Mouse (Mus musculus): ENCODE measurements around the gene Kcnk10. TPM values are rescaled to one million over a fixed set of nuclear protein-coding genes. Genes with fewer than 3 reads are reported as not detected.

Gene Kcnk10
- polyA plus RNA-seq, 1 experiment from 2014 or later = 0.79 TPM

GRCm38 (mm10) chr12:98535494-98535901, 42.6 kb downstream of the Kcnk10 start:
- WGBS = 83% methylated on average over 9 of the region's 9 CpGs
- Histone ChIP-seq H3K9me3 (replicated peaks; ENCODE audit: control insufficient read depth, low read length) (no peaks in the 10 kb centered on the region), H3K4me2 (ENCODE audit: low read depth, low read length) (no peak overlapping the region), H3K36me3 (ENCODE audit: control insufficient read depth, insufficient read depth, low read length) (no peaks in the 10 kb centered on the region), H3K27ac (ENCODE audit: low read length) (no peak overlapping the region), H3K9ac (ENCODE audit: low read length) (no peak overlapping the region), H3K4me1 (ENCODE audit: control insufficient read depth, insufficient read depth, low read length) (no peaks in the 10 kb centered on the region), H3K27me3 (ENCODE audit: control insufficient read depth, insufficient read depth, low read length) (no peaks in the 10 kb centered on the region), H3K4me3 (replicated peaks; ENCODE audit: low read length) (no peak overlapping the region)
- ATAC-seq (ENCODE audit: insufficient read depth, low FRiP score) = no peak

- Histone ChIP-seq H3K4me3 (replicated peaks; ENCODE audit: low read length) (no peak overlapping the region), H3K27me3 (ENCODE audit: control insufficient read depth, insufficient read depth, low read length) (no peaks in the 10 kb centered on the region), H3K4me1 (ENCODE audit: control insufficient read depth, insufficient read depth, low read length) (no peaks in the 10 kb centered on the region), H3K4me2 (ENCODE audit: low read depth, low read length) (no peak overlapping the region), H3K27ac (ENCODE audit: low read length) (no peak overlapping the region), H3K36me3 (ENCODE audit: control insufficient read depth, insufficient read depth, low read length) (no peaks in the 10 kb centered on the region), H3K9me3 (replicated peaks; ENCODE audit: control insufficient read depth, low read length) (no peaks in the 10 kb centered on the region), H3K9ac (ENCODE audit: low read length) (no peak overlapping the region)
- 80% methylated on average over 8 of the region's 8 CpGs for whole genome bisulfite sequencing
- ATAC-seq (ENCODE audit: insufficient read depth, low FRiP score) = peak; percentile 59; the same call in 1 of the 2 replicates
Measured at GRCm38 (mm10) chr12:98528635-98529034, 49.5 kb downstream of the Kcnk10 start.

GRCm38 (mm10) chr12:98525361-98525760, 52.7 kb downstream of the Kcnk10 start:
- no peaks in the 10 kb centered on the region for H3K36me3 ChIP-seq (ENCODE audit: control insufficient read depth, insufficient read depth, low read length)
- H3K27ac ChIP-seq (ENCODE audit: low read length) = no peak overlapping the region
- no peak overlapping the region for H3K9ac ChIP-seq (ENCODE audit: low read length)
- no peak for ATAC-seq (ENCODE audit: insufficient read depth, low FRiP score)
- no peak overlapping the region for H3K4me3 ChIP-seq (replicated peaks; ENCODE audit: low read length)
- H3K27me3 ChIP-seq (ENCODE audit: control insufficient read depth, insufficient read depth, low read length) = no peaks in the 10 kb centered on the region
- H3K9me3 ChIP-seq (replicated peaks; ENCODE audit: control insufficient read depth, low read length) = no peaks in the 10 kb centered on the region
- H3K4me1 ChIP-seq (ENCODE audit: control insufficient read depth, insufficient read depth, low read length) = no peaks in the 10 kb centered on the region
- no peak overlapping the region for H3K4me2 ChIP-seq (ENCODE audit: low read depth, low read length)
- WGBS = 81% methylated on average over 8 of the region's 8 CpGs

- Histone ChIP-seq H3K27me3 (ENCODE audit: control insufficient read depth, insufficient read depth, low read length) (no peaks in the 10 kb centered on the region), H3K27ac (ENCODE audit: low read length) (no peak overlapping the region), H3K36me3 (ENCODE audit: control insufficient read depth, insufficient read depth, low read length) (no peaks in the 10 kb centered on the region), H3K9ac (ENCODE audit: low read length) (no peak overlapping the region), H3K9me3 (replicated peaks; ENCODE audit: control insufficient read depth, low read length) (no peaks in the 10 kb centered on the region), H3K4me2 (ENCODE audit: low read depth, low read length) (no peak overlapping the region), H3K4me3 (replicated peaks; ENCODE audit: low read length) (no peak overlapping the region), H3K4me1 (ENCODE audit: control insufficient read depth, insufficient read depth, low read length) (no peaks in the 10 kb centered on the region)
- ATAC-seq (ENCODE audit: insufficient read depth, low FRiP score) = no peak
- WGBS = 57% methylated on average over 13 of the region's 13 CpGs
Measured at GRCm38 (mm10) chr12:98524331-98525311, 53.5 kb downstream of the Kcnk10 start.

- Histone ChIP-seq H3K9me3 (replicated peaks; ENCODE audit: control insufficient read depth, low read length) (no peaks in the 10 kb centered on the region), H3K4me1 (ENCODE audit: control insufficient read depth, insufficient read depth, low read length) (no peaks in the 10 kb centered on the region), H3K27ac (ENCODE audit: low read length) (no peak overlapping the region), H3K4me2 (ENCODE audit: low read depth, low read length) (no peak overlapping the region), H3K9ac (ENCODE audit: low read length) (no peak overlapping the region), H3K4me3 (replicated peaks; ENCODE audit: low read length) (no peak overlapping the region), H3K27me3 (ENCODE audit: control insufficient read depth, insufficient read depth, low read length) (no peaks in the 10 kb centered on the region), H3K36me3 (ENCODE audit: control insufficient read depth, insufficient read depth, low read length) (no peaks in the 10 kb centered on the region)
- WGBS = 69% methylated on average over 4 of the region's 4 CpGs
- no peak for ATAC-seq (ENCODE audit: insufficient read depth, low FRiP score)
Measured at GRCm38 (mm10) chr12:98521311-98521710, 56.8 kb downstream of the Kcnk10 start.

- Histone ChIP-seq H3K36me3 (ENCODE audit: control insufficient read depth, insufficient read depth, low read length) (no peaks in the 10 kb centered on the region), H3K4me1 (ENCODE audit: control insufficient read depth, insufficient read depth, low read length) (no peaks in the 10 kb centered on the region), H3K4me2 (ENCODE audit: low read depth, low read length) (no peak overlapping the region), H3K9ac (ENCODE audit: low read length) (no peak overlapping the region), H3K9me3 (replicated peaks; ENCODE audit: control insufficient read depth, low read length) (no peaks in the 10 kb centered on the region), H3K4me3 (replicated peaks; ENCODE audit: low read length) (no peak overlapping the region), H3K27ac (ENCODE audit: low read length) (no peak overlapping the region), H3K27me3 (ENCODE audit: control insufficient read depth, insufficient read depth, low read length) (no peaks in the 10 kb centered on the region)
- 68% methylated on average over 4 of the region's 4 CpGs for WGBS
- ATAC-seq (ENCODE audit: insufficient read depth, low FRiP score) = no peak
Measured at GRCm38 (mm10) chr12:98520568-98520931, 57.6 kb downstream of the Kcnk10 start.

- Histone ChIP-seq H3K27ac (ENCODE audit: low read length) (no peak overlapping the region), H3K4me2 (ENCODE audit: low read depth, low read length) (no peak overlapping the region), H3K4me1 (ENCODE audit: control insufficient read depth, insufficient read depth, low read length) (no peaks in the 10 kb centered on the region), H3K9me3 (replicated peaks; ENCODE audit: control insufficient read depth, low read length) (no peaks in the 10 kb centered on the region), H3K27me3 (ENCODE audit: control insufficient read depth, insufficient read depth, low read length) (no peaks in the 10 kb centered on the region), H3K36me3 (ENCODE audit: control insufficient read depth, insufficient read depth, low read length) (no peaks in the 10 kb centered on the region), H3K9ac (ENCODE audit: low read length) (no peak overlapping the region), H3K4me3 (replicated peaks; ENCODE audit: low read length) (no peak overlapping the region)
- 70% methylated on average over 7 of the region's 7 CpGs for WGBS
- no peak for ATAC-seq (ENCODE audit: insufficient read depth, low FRiP score)
Measured at GRCm38 (mm10) chr12:98519866-98520567, 58.1 kb downstream of the Kcnk10 start.

GRCm38 (mm10) chr12:98505601-98506000, 72.5 kb downstream of the Kcnk10 start:
- no peaks in the 10 kb centered on the region for H3K9me3 ChIP-seq (replicated peaks; ENCODE audit: control insufficient read depth, low read length)
- H3K27ac ChIP-seq (ENCODE audit: low read length) = no peak overlapping the region
- no peaks in the 10 kb centered on the region for H3K27me3 ChIP-seq (ENCODE audit: control insufficient read depth, insufficient read depth, low read length)
- H3K4me1 ChIP-seq (ENCODE audit: control insufficient read depth, insufficient read depth, low read length) = no peaks in the 10 kb centered on the region
- no peak for ATAC-seq (ENCODE audit: insufficient read depth, low FRiP score)
- H3K4me2 ChIP-seq (ENCODE audit: low read depth, low read length) = no peak overlapping the region
- 67% methylated on average over 4 of the region's 4 CpGs for WGBS
- H3K9ac ChIP-seq (ENCODE audit: low read length) = no peak overlapping the region
- no peak overlapping the region for H3K4me3 ChIP-seq (replicated peaks; ENCODE audit: low read length)
- H3K36me3 ChIP-seq (ENCODE audit: control insufficient read depth, insufficient read depth, low read length) = no peaks in the 10 kb centered on the region
